Mouse (Mus musculus): ENCODE measurements around the gene Raver1. TPM values are rescaled to one million over a fixed set of nuclear protein-coding genes. Genes with fewer than 3 reads are reported as not detected.
A peak's percentile ranks its signal among the peaks of the same experiment; 100 is the strongest.

Raver1 gene
- 94.3 and 103 TPM in 2 replicates for polyA plus RNA-seq (2016; fragmentation: Nextera tagmentation; extraction: Ambion mirVana)

- H3K36me3 ChIP-seq, result peaks cover 55% of the 10 kb centered on the region
- peak within 1 kb of the TSS; percentile 75 for H3K4me3 ChIP-seq
- H3K27ac ChIP-seq, result peak within 1 kb of the TSS; percentile 97
- under 1% methylated on average over 54 of the region's 54 CpGs for WGBS
- DNase-seq (ENCODE audit: low spot score), result peak; percentile 98
- no peaks in the 10 kb centered on the region for H3K9me3 ChIP-seq
- no peaks in the 10 kb centered on the region for H3K27me3 ChIP-seq (ENCODE audit: insufficient read depth, poor library complexity, severe bottlenecking)
- H3K4me1 ChIP-seq (replicated peaks), result peaks cover 21% of the 10 kb centered on the region
Observed at GRCm38 (mm10) chr9:21091707-21092320, at the start of gene Raver1, which contains the start of gene Gm38431. Raver1 (minus strand) TSS chr9:21092008. Gm38431 (minus strand) TSS chr9:21091997.

GRCm38 (mm10) chr9:21138386-21138785 is 46.6 kb upstream of the Raver1 start:
- 89% methylated on average over 4 of the region's 4 CpGs for WGBS
- H3K36me3 ChIP-seq, result peaks cover 68% of the 10 kb centered on the region
- H3K27ac ChIP-seq, result no peak overlapping the region
- H3K9me3 ChIP-seq, result no peaks in the 10 kb centered on the region
- no peaks in the 10 kb centered on the region for H3K27me3 ChIP-seq (ENCODE audit: insufficient read depth, poor library complexity, severe bottlenecking)
- DNase-seq (ENCODE audit: low spot score), result no peak
- peaks cover 10% of the 10 kb centered on the region; the same call in 1 of the 2 replicates for H3K4me1 ChIP-seq (replicated peaks)
- H3K4me3 ChIP-seq, result no peak overlapping the region

GRCm38 (mm10) chr9:21137229-21137628 is 45.4 kb upstream of the Raver1 start:
- Histone ChIP-seq H3K27me3 (ENCODE audit: insufficient read depth, poor library complexity, severe bottlenecking) (no peaks in the 10 kb centered on the region), H3K4me3 (no peak overlapping the region), H3K36me3 (peaks cover 57% of the 10 kb centered on the region), H3K9me3 (no peaks in the 10 kb centered on the region), H3K4me1 (replicated peaks) (peaks cover 10% of the 10 kb centered on the region; the same call in 1 of the 2 replicates), H3K27ac (no peak overlapping the region)
- 59% methylated on average over 3 of the region's 3 CpGs for WGBS
- DNase-seq (ENCODE audit: low spot score), result peak; percentile 50

DNA sequence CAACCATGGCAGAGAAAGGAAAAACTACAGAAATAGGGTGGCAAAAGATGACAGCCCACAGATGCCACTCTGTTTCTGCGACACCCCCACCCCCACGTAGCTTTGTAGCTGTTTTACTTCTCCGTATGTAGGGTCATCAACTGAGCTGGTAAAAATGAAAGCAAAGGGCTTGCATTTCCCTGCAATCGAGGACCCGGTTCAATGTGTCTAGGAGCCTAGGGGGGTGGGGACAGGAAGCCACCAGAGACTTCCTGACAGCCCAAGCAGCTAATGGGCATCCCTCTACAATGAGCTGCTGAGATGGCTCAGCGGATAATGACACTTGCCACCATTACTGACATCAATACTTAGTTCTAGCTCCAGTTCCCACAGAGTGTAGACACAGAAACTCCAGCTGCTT is 44.6 kb upstream of the Raver1 start:
- H3K27me3 ChIP-seq (ENCODE audit: insufficient read depth, poor library complexity, severe bottlenecking), result no peaks in the 10 kb centered on the region

DNA sequence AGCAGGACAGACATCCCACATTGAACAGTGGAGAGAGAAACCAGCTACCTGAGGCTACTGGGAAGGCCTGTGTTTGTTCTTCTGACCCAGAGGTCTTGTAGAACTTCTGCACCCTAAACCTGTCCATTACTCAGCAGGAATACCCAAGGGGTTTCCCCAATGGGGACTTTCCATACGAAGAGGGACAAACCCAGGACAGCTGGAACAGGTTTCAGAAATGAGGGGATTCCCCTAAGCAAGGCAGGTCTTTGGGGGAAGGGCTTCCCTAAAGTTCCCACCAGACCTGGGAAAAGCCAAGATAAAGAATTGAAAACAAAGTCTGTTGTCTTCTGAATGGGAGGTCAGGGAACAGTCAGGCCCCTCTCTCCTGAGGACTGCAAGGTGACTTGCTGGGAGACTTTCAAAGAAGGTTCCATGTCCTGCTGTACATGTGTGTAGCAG is 44.2 kb upstream of the Raver1 start:
- H3K27ac ChIP-seq, result no peak overlapping the region
- no peaks in the 10 kb centered on the region for H3K27me3 ChIP-seq (ENCODE audit: insufficient read depth, poor library complexity, severe bottlenecking)
- DNase-seq (ENCODE audit: low spot score), result no peak
- peaks cover 44% of the 10 kb centered on the region for H3K36me3 ChIP-seq
- 83% methylated on average over 1 of the region's 1 CpGs for WGBS
- no peak overlapping the region for H3K4me3 ChIP-seq
- H3K4me1 ChIP-seq (replicated peaks), result peaks cover 10% of the 10 kb centered on the region
- no peaks in the 10 kb centered on the region for H3K9me3 ChIP-seq

More for the DNA sequence above, 44.6 kb upstream of the Raver1 start:
- WGBS, result 87% methylated on average over 6 of the region's 6 CpGs
- no peak for DNase-seq (ENCODE audit: low spot score)
- peaks cover 48% of the 10 kb centered on the region for H3K36me3 ChIP-seq
- no peak overlapping the region for H3K4me3 ChIP-seq
- no peaks in the 10 kb centered on the region for H3K9me3 ChIP-seq
- H3K27ac ChIP-seq, result no peak overlapping the region
- H3K4me1 ChIP-seq (replicated peaks), result peaks cover 10% of the 10 kb centered on the region

- Histone ChIP-seq H3K4me3 (no peak overlapping the region), H3K4me1 (replicated peaks) (peaks cover 14% of the 10 kb centered on the region), H3K27me3 (ENCODE audit: insufficient read depth, poor library complexity, severe bottlenecking) (no peaks in the 10 kb centered on the region), H3K9me3 (no peaks in the 10 kb centered on the region), H3K36me3 (peaks cover 38% of the 10 kb centered on the region), H3K27ac (no peak overlapping the region)
- WGBS, result 83% methylated on average over 4 of the region's 4 CpGs
- DNase-seq (ENCODE audit: low spot score), result no peak
Observed at GRCm38 (mm10) chr9:21135329-21135890, 43.6 kb upstream of the Raver1 start.

- no peaks in the 10 kb centered on the region for H3K27me3 ChIP-seq (ENCODE audit: insufficient read depth, poor library complexity, severe bottlenecking)
- DNase-seq (ENCODE audit: low spot score), result no peak
- 79% methylated on average over 9 of the region's 9 CpGs for WGBS
- peaks cover 32% of the 10 kb centered on the region for H3K36me3 ChIP-seq
- H3K4me1 ChIP-seq (replicated peaks), result peaks cover 17% of the 10 kb centered on the region
- no peak overlapping the region for H3K27ac ChIP-seq
- H3K4me3 ChIP-seq, result no peak overlapping the region
- no peaks in the 10 kb centered on the region for H3K9me3 ChIP-seq
Observed at GRCm38 (mm10) chr9:21134595-21135328, 43.0 kb upstream of the Raver1 start.

DNA sequence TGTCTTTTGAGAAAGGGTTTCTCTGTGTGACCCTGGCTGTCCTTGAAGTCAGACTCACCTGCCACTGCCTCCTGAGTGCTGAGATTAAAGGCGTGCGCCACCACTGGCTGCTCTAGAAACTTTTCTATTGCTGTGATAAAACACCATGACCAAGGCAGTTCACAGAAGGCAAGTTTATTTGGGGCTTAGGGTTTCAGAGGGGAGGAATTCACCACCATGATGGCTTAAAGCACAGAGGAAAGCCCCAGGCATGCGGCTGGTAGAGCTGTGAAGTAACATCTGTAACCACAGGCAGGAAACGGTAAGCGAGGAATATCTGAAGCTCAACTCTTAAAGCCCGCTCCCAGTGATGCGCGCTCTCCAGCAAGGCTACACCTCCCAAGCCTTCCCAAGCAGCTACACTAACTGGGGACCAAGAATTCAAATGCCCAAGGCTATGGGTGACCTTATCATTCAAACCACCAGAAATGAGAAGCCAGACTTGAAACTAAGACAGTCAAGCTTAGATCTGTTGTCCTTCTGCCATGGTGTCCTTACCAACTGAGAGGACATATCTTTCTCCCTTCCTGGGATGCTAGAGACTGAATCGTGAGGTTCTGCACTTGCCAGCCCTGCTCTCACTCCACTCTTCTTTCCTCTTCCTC is 41.4 kb upstream of the Raver1 start:
- H3K36me3 ChIP-seq, result peaks cover 16% of the 10 kb centered on the region
- DNase-seq (ENCODE audit: low spot score), result no peak
- WGBS, result 87% methylated on average over 9 of the region's 9 CpGs
- H3K4me1 ChIP-seq (replicated peaks), result peaks cover 17% of the 10 kb centered on the region
- no peaks in the 10 kb centered on the region for H3K27me3 ChIP-seq (ENCODE audit: insufficient read depth, poor library complexity, severe bottlenecking)
- H3K27ac ChIP-seq, result no peak overlapping the region
- no peaks in the 10 kb centered on the region for H3K9me3 ChIP-seq
- H3K4me3 ChIP-seq, result no peak overlapping the region

DNA sequence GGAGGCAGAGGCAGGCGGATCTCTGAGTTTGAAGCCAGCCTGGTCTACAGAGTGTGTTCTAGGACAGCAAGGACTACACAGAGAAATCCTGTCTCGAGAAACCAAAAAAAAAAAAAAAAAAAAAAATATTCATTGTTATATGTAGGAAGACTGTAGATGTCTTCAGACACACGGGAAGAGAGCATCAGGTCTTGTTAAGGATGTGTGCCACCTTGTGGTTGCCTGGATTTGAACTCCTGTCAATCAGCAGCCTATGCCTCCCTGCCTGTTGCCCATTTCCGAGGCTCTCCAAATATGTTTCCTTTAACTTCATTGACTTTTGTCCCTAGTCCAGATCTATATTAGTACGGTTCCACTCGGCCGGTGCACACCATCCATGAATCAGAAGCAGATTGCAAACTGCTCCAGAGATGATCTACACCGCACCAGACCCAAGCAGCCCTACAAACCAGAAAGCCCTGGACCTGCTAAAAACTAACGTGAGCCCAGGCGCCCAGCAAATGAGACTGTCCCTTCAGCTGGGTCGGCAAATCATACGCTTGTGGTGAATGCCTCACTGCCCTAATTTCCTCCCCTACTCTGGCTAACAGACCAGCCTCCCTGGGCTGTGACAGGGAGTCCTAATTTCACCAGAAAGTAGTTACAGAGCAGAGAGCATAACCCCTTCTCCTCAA is 40.4 kb upstream of the Raver1 start:
- peaks cover 7% of the 10 kb centered on the region for H3K36me3 ChIP-seq
- H3K27ac ChIP-seq, result no peak overlapping the region
- no peaks in the 10 kb centered on the region for H3K9me3 ChIP-seq
- no peak for DNase-seq (ENCODE audit: low spot score)
- peaks cover 17% of the 10 kb centered on the region for H3K4me1 ChIP-seq (replicated peaks)
- H3K27me3 ChIP-seq (ENCODE audit: insufficient read depth, poor library complexity, severe bottlenecking), result no peaks in the 10 kb centered on the region
- WGBS, result 86% methylated on average over 12 of the region's 12 CpGs
- H3K4me3 ChIP-seq, result no peak overlapping the region

DNA sequence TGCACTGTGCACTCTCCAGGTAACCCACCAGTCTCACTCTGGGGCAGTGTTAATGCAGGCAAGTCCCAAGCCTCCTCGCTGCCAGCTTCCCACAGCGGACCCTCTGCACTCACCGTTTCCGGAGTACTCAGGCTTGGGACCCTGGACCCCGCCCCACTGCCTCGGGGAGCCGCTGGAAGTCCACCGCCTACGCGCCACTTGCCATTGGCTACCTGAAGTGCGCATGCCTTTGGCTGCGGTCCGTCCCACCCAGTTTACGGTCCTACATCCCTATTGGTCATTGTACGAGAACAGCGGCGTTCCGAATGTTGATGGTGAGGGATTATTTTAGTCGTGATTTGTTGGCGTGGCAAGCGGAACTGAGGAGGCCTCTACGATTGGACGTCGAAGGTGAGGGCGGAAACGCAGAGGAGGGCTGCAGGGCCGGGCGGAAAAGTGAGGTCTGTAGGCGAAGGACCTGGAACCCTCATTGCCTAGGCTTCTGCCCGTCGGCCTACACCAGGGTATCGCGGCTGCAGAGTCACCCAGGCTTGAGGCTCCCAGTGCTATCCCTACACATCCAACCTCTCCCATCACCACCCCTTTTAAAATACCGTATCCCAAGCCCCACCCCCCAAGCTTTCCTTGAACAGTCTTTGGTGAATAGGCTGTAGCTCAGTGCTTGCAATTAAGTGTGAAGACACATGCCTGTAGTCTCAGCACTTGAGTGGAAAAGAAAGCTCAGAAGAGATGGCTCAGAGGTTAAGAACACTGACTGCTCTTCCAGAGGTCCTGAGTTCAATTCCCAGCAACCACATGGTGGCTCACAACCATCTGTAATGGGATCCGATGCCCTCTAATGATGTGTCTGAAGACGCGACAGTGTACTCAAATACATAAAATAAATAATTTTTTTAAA is 39.5 kb upstream of the Raver1 start, which contains the start of gene Tyk2:
Gene Tyk2 (minus strand): TSS at position 185 of the 898 bp plus-strand sequence.
- no peaks in the 10 kb centered on the region for H3K9me3 ChIP-seq
- H3K27me3 ChIP-seq (ENCODE audit: insufficient read depth, poor library complexity, severe bottlenecking), result no peaks in the 10 kb centered on the region
- H3K4me3 ChIP-seq, result peak within 1 kb of the TSS; percentile 61
- H3K36me3 ChIP-seq, result peaks cover 12% of the 10 kb centered on the region
- WGBS, result 6% methylated on average over 37 of the region's 37 CpGs
- peak; percentile 95 for DNase-seq (ENCODE audit: low spot score)
- H3K4me1 ChIP-seq (replicated peaks), result peaks cover 17% of the 10 kb centered on the region
- H3K27ac ChIP-seq, result peak within 1 kb of the TSS; percentile 81

DNA sequence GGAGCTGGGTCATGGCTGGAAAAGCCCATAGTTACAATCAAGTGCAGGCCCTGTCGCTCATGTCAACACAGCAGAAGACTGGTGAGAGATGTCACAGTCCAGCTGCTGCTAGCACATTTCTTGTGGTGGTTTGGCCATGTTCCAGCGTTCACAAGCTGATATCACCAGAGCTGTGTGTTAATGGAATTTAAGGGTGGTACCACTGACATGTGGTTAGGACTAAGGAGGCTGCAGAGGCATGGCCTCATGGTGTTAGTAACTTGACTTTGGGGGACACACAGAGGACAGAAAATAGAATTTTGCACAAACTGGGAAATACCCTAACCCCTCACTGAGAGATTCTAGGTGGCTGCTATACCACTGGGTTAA is 34.4 kb upstream of the Raver1 start:
- H3K9me3 ChIP-seq, result no peaks in the 10 kb centered on the region
- 91% methylated on average over 2 of the region's 2 CpGs for WGBS
- H3K36me3 ChIP-seq, result peaks cover 48% of the 10 kb centered on the region
- DNase-seq (ENCODE audit: low spot score), result no peak
- H3K27ac ChIP-seq, result no peak overlapping the region
- H3K27me3 ChIP-seq (ENCODE audit: insufficient read depth, poor library complexity, severe bottlenecking), result no peaks in the 10 kb centered on the region
- peaks cover 7% of the 10 kb centered on the region for H3K4me1 ChIP-seq (replicated peaks)
- H3K4me3 ChIP-seq, result no peak overlapping the region
